Mouse (Mus musculus) left cerebral cortex, adult 2 months (tissue): ENCODE results near the gene Kif3a. TPM values are rescaled to one million over a fixed set of nuclear protein-coding genes. Genes with fewer than 3 reads are reported as not detected.

ENCODE experiments used
- DNase-seq, 2 experiments: peaks; one replicate each; pipeline ENCODE4 v3.0.0; 2021 to 2022; ENCODE audit warnings: low spot score in 2 of 2, mixed read lengths in 1 of 2; ENCODE audit errors: extremely low spot score in 1 of 2
- H3K27ac ChIP-seq: fragments of 200-600 bp; 2 replicates; pipeline ENCODE4 v1.8.1; 2022
- H3K4me3 ChIP-seq: fragments of 200-600 bp; 2 replicates; pipeline ENCODE4 v1.8.1; 2022
- CTCF ChIP-seq: fragments of 200-600 bp; IDR thresholded peaks from 2 replicates; pipeline ENCODE4 v1.8.1; 2022; ENCODE audit warnings: antibody characterized with exemption, mild to moderate bottlenecking, moderate library complexity
- intact Hi-C: fragments of 180-260 bp; cut with DNase I; formaldehyde crosslinking; loops from one replicate; pipeline ENCODE4 v1.15.1; 2025
- long read RNA-seq, 2 experiments: library from polyadenylated mRNA; stranded (forward); transcript quantifications; one replicate each; pipeline ENCODE4 v2.0.0; 2021; ENCODE audit warnings: borderline mapping rate in 2 of 2
- total RNA-seq, 2 experiments: library from RNA; stranded (reverse); gene quantifications; 2 replicates each; pipeline ENCODE4 v1.2.3; 2021

Kif3a gene
- total RNA-seq, result 100 to 1,000 TPM; 127 to 131 TPM
- long read RNA-seq, experiment 1, transcript Kif3a-201 (17 exons, 2,290 nt), result major isoform, 53 of 82 reads
- long read RNA-seq, experiment 1, partial matches to known transcripts, result 14 of 82 reads
- long read RNA-seq, experiment 1, other reads (novel, unspliced or antisense), result 15 of 82 reads
- long read RNA-seq, experiment 2, transcript Kif3a-201 (17 exons, 2,290 nt), result major isoform, 26 of 40 reads
- long read RNA-seq, experiment 2, partial matches to known transcripts, result 6 of 40 reads
- long read RNA-seq, experiment 2, other reads (novel, unspliced or antisense), result 8 of 40 reads

- TF ChIP-seq CTCF, result no peak
- peak; percentile 93 to 94 for DNase-seq
- intact Hi-C loops, result loop anchor here (5.0 kb wide), 1 partner anchor 95 kb away; the partner anchor contains the start of gene Gm9837
- peak within 1 kb of the TSS; percentile 88 for H3K27ac ChIP-seq
- H3K4me3 ChIP-seq, result peak within 1 kb of the TSS; percentile 66
Measured at GRCm38 (mm10) chr11:53567224-53568014, at the start of gene Kif3a. Kif3a (plus strand) TSS chr11:53567379.

- no peak for TF ChIP-seq CTCF
- H3K27ac ChIP-seq, result peak overlapping the region; percentile 99
- intact Hi-C loops, result no loop called here
- DNase-seq, result no peak
- no peak overlapping the region for H3K4me3 ChIP-seq
Measured at GRCm38 (mm10) chr11:53518759-53519158, 48.4 kb upstream of the Kif3a start.

- intact Hi-C loops, result loop anchor here (2.0 kb wide), 2 partner anchors 23 to 49 kb away; partner anchors contain the start of gene Gm9837
- peak; percentile 67 to 71 for DNase-seq
- Histone ChIP-seq H3K4me3 (peak within 1 kb of the TSS; percentile 81), H3K27ac (peak within 1 kb of the TSS; percentile 99)
- TF ChIP-seq CTCF, result no peak; the same call in 1 of the 2 replicates
Measured at GRCm38 (mm10) chr11:53519207-53520121, 47.7 kb upstream of the Kif3a start, which contains the start of gene Sept8. Sept8 (plus strand) TSS chr11:53519257.

GRCm38 (mm10) chr11:53520122-53520978 is 46.8 kb upstream of the Kif3a start:
- DNase-seq, result peak; percentile 68
- Histone ChIP-seq H3K4me3 (peak overlapping the region; percentile 81), H3K27ac (peak overlapping the region; percentile 99)
- intact Hi-C loops, result loop anchor here (2.0 kb wide), 2 partner anchors 24 to 50 kb away; partner anchors contain the start of gene Gm9837
- no peak for TF ChIP-seq CTCF

GRCm38 (mm10) chr11:53521120-53521820 is 45.9 kb upstream of the Kif3a start:
- no peak for TF ChIP-seq CTCF
- Histone ChIP-seq H3K27ac (peak overlapping the region; percentile 99), H3K4me3 (peak overlapping the region; percentile 81)
- no peak for DNase-seq
- intact Hi-C loops, result loop anchor here (2.0 kb wide), 2 partner anchors 24 to 50 kb away; partner anchors contain the start of gene Gm9837

- peak overlapping the region; percentile 99 for H3K27ac ChIP-seq
Measured at GRCm38 (mm10) chr11:53521821-53522131, 45.4 kb upstream of the Kif3a start.

GRCm38 (mm10) chr11:53522362-53522761 is 44.8 kb upstream of the Kif3a start:
- intact Hi-C loops, result no loop called here
- DNase-seq, result no peak
- Histone ChIP-seq H3K4me3 (peak overlapping the region; percentile 81), H3K27ac (peak overlapping the region; percentile 99)
- no peak for TF ChIP-seq CTCF

More at GRCm38 (mm10) chr11:53521821-53522131, 45.4 kb upstream of the Kif3a start:
- no peak for TF ChIP-seq CTCF
- intact Hi-C loops, result loop anchor here (2.0 kb wide), 2 partner anchors 25 to 51 kb away; partner anchors contain the start of gene Gm9837
- DNase-seq, result no peak
- peak overlapping the region; percentile 81 for H3K4me3 ChIP-seq

- DNase-seq, result peak; percentile 59 to 69
- Histone ChIP-seq H3K27ac (peak overlapping the region; percentile 99), H3K4me3 (peak overlapping the region; percentile 21; the same call in 1 of the 2 replicates)
- no peak for TF ChIP-seq CTCF
- intact Hi-C loops, result no loop called here
Measured at GRCm38 (mm10) chr11:53522930-53523329, 44.2 kb upstream of the Kif3a start.

GRCm38 (mm10) chr11:53523545-53524405 is 43.4 kb upstream of the Kif3a start:
- Histone ChIP-seq H3K4me3 (peak overlapping the region; percentile 21; the same call in 1 of the 2 replicates), H3K27ac (peak overlapping the region; percentile 99)
- intact Hi-C loops, result no loop called here
- no peak for DNase-seq
- TF ChIP-seq CTCF, result no peak
